Mouse (Mus musculus): Measurements from ENCODE around the gene Espnl.

The Espnl gene

GRCm38 (mm10) chr1:91324646-91325045 lies 2.8 kb downstream of the Espnl start:
- DNase-seq = no peak

GRCm38 (mm10) chr1:91325488-91326042 lies 3.7 kb downstream of the Espnl start:
- DNase-seq = no peak

- no peak for DNase-seq
Measured at GRCm38 (mm10) chr1:91332102-91332501, 10.2 kb downstream of the Espnl start.

GRCm38 (mm10) chr1:91333582-91333981 lies 11.7 kb downstream of the Espnl start:
- no peak for DNase-seq

- DNase-seq = no peak
Measured at GRCm38 (mm10) chr1:91337355-91337754, 15.5 kb downstream of the Espnl start.

- DNase-seq = peak in 1 of 2 experiments; percentile 33
Measured at GRCm38 (mm10) chr1:91344001-91344400, 22.1 kb downstream of the Espnl start.

- DNase-seq = peak; percentile 36 to 59
Measured at GRCm38 (mm10) chr1:91344921-91345685, 23.2 kb downstream of the Espnl start.

GRCm38 (mm10) chr1:91346892-91347291 lies 25.0 kb downstream of the Espnl start:
- DNase-seq = peak; percentile 65 to 78

- no peak for DNase-seq
Measured at GRCm38 (mm10) chr1:91350841-91351240, 29.0 kb downstream of the Espnl start, which contains the start of gene Klhl30. Klhl30 (plus strand) TSS chr1:91351016.

GRCm38 (mm10) chr1:91351249-91351648 lies 29.4 kb downstream of the Espnl start:
- no peak for DNase-seq

GRCm38 (mm10) chr1:91352277-91352676 lies 30.4 kb downstream of the Espnl start:
- no peak for DNase-seq

- no peak for DNase-seq
Measured at GRCm38 (mm10) chr1:91356105-91356504, 34.2 kb downstream of the Espnl start.

- DNase-seq = no peak
Measured at GRCm38 (mm10) chr1:91362113-91362512, 40.2 kb downstream of the Espnl start.

- no peak for DNase-seq
Measured at GRCm38 (mm10) chr1:91364822-91365644, 43.2 kb downstream of the Espnl start.

GRCm38 (mm10) chr1:91365816-91366214 lies 43.9 kb downstream of the Espnl start:
- no peak for DNase-seq

- peak; percentile 39 to 67 for DNase-seq
Measured at GRCm38 (mm10) chr1:91366215-91367108, 44.6 kb downstream of the Espnl start, which contains the start of gene Erfe. Erfe (plus strand) TSS chr1:91366430.

- DNase-seq = no peak
Measured at GRCm38 (mm10) chr1:91367295-91367694, 45.4 kb downstream of the Espnl start.

GRCm38 (mm10) chr1:91369408-91369807 lies 47.5 kb downstream of the Espnl start:
- DNase-seq = no peak

- no peak for DNase-seq
Measured at GRCm38 (mm10) chr1:91370055-91370454, 48.2 kb downstream of the Espnl start.

GRCm38 (mm10) chr1:91373414-91373835 lies 51.5 kb downstream of the Espnl start:
- DNase-seq = no peak

- DNase-seq = peak; percentile 70 to 87
Measured at GRCm38 (mm10) chr1:91380453-91381090, 58.7 kb downstream of the Espnl start.

- no peak for DNase-seq
Measured at GRCm38 (mm10) chr1:91381091-91381471, 59.2 kb downstream of the Espnl start.
